Mouse (Mus musculus) c-Kit-positive CD71-positive TER-119-negative erythroid progenitor cells, embryonic 14.5 days (primary cell): Measurements from ENCODE around the gene Gm4559.
"Not testable (repeated sequence)": the region's sequence is repeated elsewhere in the genome, so short reads cannot be mapped to it uniquely, and the experiment has no call there.

Experiments
- DNase-seq: peaks from one replicate; pipeline ENCODE4 v3.0.0-alpha.2; 2013; ENCODE audit warnings: low read depth

The Gm4559 gene

GRCm38 (mm10) chr7:142274263-142274662, at the start of gene Gm4559:
Gene Gm4559 (minus strand): TSS chr7:142274363.
- DNase-seq, result not testable (repeated sequence)

- no peak for DNase-seq
Observed at GRCm38 (mm10) chr7:142323396-142324117, 49.4 kb upstream of the Gm4559 start.

- no peak for DNase-seq
Observed at GRCm38 (mm10) chr7:142322641-142323040, 48.5 kb upstream of the Gm4559 start.

- not testable (repeated sequence) for DNase-seq
Observed at GRCm38 (mm10) chr7:142321637-142322306, 47.6 kb upstream of the Gm4559 start.

GRCm38 (mm10) chr7:142320906-142321305, 46.7 kb upstream of the Gm4559 start:
- DNase-seq, result no peak

- no peak for DNase-seq
Observed at GRCm38 (mm10) chr7:142319124-142319523, 45.0 kb upstream of the Gm4559 start.

GRCm38 (mm10) chr7:142317216-142317615, 43.1 kb upstream of the Gm4559 start:
- DNase-seq, result no peak

GRCm38 (mm10) chr7:142316558-142316957, 42.4 kb upstream of the Gm4559 start:
- no peak for DNase-seq

GRCm38 (mm10) chr7:142314600-142315285, 40.6 kb upstream of the Gm4559 start:
- no peak for DNase-seq

- not testable (repeated sequence) for DNase-seq
Observed at GRCm38 (mm10) chr7:142303929-142304328, 29.8 kb upstream of the Gm4559 start.

- no peak for DNase-seq
Observed at GRCm38 (mm10) chr7:142303249-142303648, 29.1 kb upstream of the Gm4559 start, which contains the start of gene Krtap5-4. Gene Krtap5-4 (plus strand): TSS chr7:142303549.

- DNase-seq, result not testable (repeated sequence)
Observed at GRCm38 (mm10) chr7:142297018-142297417, 22.9 kb upstream of the Gm4559 start, which contains the start of gene Krtap5-1. Gene Krtap5-1 (minus strand): TSS chr7:142297118.

- not testable (repeated sequence) for DNase-seq
Observed at GRCm38 (mm10) chr7:142296108-142296507, 21.9 kb upstream of the Gm4559 start.

- no peak for DNase-seq
Observed at GRCm38 (mm10) chr7:142295418-142295817, 21.3 kb upstream of the Gm4559 start.

GRCm38 (mm10) chr7:142293851-142294250, 19.7 kb upstream of the Gm4559 start:
- DNase-seq, result not testable (repeated sequence)

- not testable (repeated sequence) for DNase-seq
Observed at GRCm38 (mm10) chr7:142285910-142286612, 11.9 kb upstream of the Gm4559 start.

- no peak for DNase-seq
Observed at GRCm38 (mm10) chr7:142285130-142285835, 11.1 kb upstream of the Gm4559 start.

- peak; percentile 79 for DNase-seq
Observed at GRCm38 (mm10) chr7:142284615-142285080, 10.5 kb upstream of the Gm4559 start.

- DNase-seq, result peak; percentile 19
Observed at GRCm38 (mm10) chr7:142284023-142284591, 9.9 kb upstream of the Gm4559 start.

GRCm38 (mm10) chr7:142282847-142283246, 8.7 kb upstream of the Gm4559 start:
- DNase-seq, result not testable (repeated sequence)

GRCm38 (mm10) chr7:142279291-142279690, 5.1 kb upstream of the Gm4559 start:
- not testable (repeated sequence) for DNase-seq
